Mouse (Mus musculus): ENCODE results near the gene Dok3.

Gene Dok3

DNA sequence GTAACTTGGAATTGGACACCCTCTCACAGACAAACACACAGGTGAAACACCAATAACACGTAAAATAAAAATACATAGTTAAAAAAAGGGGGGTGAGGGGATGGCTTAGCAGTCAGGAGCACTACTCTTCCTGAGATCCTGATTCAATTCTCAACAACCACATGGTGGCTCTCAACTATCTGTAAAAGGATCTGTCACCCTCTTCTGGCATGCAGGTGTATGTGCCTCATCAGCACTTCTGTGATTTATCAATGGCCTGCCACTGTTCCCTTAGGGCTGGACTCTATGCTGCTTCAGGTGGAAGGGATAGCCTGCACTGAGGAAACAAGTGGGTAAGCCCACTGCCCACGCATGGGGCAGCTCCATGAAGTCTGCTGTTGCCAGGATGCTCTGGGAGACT is 11.8 kb upstream of the Dok3 start:
- DNase-seq (ENCODE audit: low read depth, low spot score), result no peak

- DNase-seq (ENCODE audit: low read depth, low spot score), result peak; percentile 99
Observed at GRCm38 (mm10) chr13:55536194-55537175, 7.4 kb upstream of the Dok3 start, which contains the start of gene Ddx41. TSS of gene Ddx41 (minus strand) at chr13:55536658.

GRCm38 (mm10) chr13:55535796-55536193 is 6.7 kb upstream of the Dok3 start:
- DNase-seq (ENCODE audit: low read depth, low spot score), result no peak

DNA sequence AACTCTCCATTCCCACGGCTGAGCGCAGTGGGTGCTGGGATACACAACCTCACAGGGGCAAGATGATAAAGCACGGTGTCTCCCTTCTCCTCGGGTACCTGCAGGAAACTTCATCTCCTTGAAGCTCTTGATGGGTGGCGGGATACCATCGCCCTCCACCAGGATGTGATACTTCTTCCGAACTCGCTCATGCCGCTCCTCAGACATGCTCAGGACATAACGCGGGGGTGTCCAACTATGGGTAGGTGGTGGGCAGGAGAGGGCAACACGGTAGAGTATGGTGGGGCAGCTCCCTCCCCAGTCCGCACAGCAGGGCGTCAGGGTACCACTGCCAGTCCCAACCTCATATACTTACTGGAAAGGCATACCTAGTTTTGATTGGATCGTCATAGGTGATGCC is 6.1 kb upstream of the Dok3 start:
- DNase-seq (ENCODE audit: low read depth, low spot score), result no peak

DNA sequence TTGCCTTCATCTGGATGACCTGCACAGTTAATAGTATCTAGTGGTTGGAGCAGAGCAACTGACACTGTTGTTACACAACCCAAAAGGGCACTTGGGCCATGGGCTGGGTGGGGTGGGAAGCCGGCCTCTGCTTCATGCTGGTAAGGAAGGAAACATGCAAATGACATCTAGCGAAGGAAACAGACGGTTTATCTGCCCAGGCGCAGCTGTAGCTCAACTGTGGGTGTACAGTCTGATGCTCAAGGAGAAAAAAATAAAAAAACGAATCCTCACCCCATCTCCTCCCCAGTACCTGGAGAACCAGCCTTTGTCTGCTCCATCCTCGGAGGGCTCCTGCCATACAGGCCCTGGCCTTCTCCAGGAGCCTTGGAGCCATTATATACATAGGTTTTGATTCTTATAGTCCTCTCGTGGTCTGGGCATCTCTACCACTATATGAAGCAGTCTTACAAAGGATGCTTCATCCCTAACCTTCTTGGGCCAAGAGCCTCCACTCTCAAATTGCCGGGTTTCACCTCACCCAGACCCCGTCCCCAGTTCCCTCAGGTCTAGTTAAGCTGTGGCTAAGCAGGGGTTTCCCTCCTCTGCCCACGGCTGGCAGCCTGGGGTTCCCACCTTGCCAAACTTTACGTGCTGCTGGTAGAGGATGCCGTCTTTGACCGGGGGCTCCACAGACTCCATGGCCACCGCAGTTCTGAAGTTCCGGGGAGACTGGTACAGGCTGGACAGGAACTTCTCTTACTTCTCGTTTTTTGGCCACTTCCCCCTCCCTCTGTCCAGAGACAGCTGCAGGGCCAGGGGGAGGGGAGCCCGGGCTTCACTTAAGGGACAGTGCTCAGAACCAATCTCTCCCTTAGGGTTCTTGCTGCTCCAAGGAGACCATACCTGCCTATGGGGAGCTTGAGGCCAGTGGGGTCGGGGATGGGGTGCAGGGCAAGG is 993 bp downstream of the Dok3 start:
- no peak for DNase-seq (ENCODE audit: low read depth, low spot score)

- no peak for DNase-seq (ENCODE audit: low read depth, low spot score)
Observed at GRCm38 (mm10) chr13:55527212-55527611, 1.9 kb downstream of the Dok3 start.

DNA sequence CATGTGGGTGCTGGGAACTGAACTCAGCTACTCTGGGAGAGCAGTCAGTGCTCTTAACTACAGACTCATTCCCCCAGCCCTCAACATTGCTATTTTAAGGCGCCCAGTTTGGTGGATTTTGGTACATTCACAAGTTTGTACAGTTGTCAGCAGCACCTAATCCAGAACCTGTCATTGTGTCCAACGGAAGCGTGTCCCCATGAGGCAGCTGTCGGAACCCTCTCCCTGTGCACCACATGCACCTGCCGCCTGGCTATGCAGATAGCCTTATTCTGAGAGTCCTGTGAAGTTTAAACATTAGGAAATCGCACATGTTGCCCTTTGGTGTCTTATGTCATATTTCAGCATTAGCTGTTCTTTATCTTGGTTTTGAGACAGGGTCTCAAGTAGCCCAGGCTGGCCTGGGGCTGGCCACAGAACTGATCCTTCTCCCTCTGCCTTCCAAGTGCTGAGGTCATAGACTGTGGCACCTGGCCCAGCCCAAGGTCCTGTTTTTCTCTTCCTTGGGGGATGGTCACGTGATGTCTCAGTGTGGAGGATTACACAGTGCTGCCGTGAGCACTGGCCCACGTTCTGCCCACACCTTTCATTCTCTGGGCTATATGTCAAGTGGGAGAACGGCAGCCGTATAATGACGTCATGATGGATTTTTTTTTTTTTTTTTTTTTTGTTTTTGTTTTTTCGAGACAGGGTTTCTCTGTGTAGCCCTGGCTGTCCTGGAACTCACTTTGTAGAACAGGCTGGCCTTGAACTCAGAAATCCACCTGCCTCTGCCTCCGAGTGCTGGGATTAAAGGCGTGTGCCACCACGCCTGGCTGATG is 3.2 kb downstream of the Dok3 start:
- no peak for DNase-seq (ENCODE audit: low read depth, low spot score)

DNA sequence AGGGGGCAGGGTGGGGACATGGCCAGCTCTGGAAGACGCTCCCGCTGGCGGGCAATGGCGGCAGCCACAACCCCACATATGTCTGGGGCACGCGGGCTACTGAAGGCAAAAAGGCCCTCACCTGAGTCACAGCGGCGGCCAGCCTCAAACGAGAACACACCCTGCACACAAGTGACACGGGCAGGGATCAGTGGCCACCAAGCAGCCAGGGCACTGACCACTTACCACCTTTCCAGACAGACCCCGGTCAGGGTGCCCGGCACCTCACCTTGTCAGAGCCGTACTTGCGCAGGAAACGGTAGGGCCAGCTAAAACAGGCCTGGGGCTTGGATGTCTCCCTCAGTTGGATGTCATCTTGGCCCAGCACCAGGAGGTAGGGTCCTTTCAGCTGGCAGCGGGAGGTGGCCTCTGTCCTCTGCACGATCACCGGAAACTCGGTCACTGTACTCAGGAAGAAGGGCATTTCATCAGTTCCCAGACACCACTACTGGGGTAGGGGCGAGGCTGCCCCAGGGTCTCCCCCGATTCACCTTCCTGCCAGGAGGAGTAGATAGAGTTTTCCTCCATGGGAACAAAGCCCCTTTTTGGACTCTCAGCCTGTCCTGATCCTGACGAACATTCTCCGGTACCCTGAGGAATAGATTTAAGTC is 5.0 kb downstream of the Dok3 start:
- DNase-seq (ENCODE audit: low read depth, low spot score), result no peak

GRCm38 (mm10) chr13:55523278-55523677 is 5.8 kb downstream of the Dok3 start:
- DNase-seq (ENCODE audit: low read depth, low spot score), result no peak

- DNase-seq (ENCODE audit: low read depth, low spot score), result no peak
Observed at GRCm38 (mm10) chr13:55522730-55523129, 6.4 kb downstream of the Dok3 start.

DNA sequence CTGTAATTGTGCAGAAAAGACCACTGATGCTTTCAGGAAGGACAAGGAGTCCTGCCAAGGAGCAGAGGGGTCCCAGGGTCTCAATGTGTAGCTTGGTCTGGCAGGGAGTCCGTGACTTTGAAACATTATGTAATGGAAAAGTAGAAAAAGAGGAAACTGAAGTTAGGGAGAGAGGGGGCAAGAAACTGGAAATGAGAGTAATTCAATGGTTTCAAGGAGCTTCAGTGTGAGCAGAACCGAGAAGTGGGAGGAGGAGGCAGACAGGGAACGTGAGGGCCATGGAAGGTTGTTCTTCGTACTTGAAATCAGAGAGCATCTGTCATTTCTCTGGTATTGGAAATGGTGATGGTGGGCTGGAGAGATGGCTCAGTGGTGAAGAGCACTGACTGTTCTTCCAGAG is 9.5 kb downstream of the Dok3 start:
- DNase-seq (ENCODE audit: low read depth, low spot score), result no peak

DNA sequence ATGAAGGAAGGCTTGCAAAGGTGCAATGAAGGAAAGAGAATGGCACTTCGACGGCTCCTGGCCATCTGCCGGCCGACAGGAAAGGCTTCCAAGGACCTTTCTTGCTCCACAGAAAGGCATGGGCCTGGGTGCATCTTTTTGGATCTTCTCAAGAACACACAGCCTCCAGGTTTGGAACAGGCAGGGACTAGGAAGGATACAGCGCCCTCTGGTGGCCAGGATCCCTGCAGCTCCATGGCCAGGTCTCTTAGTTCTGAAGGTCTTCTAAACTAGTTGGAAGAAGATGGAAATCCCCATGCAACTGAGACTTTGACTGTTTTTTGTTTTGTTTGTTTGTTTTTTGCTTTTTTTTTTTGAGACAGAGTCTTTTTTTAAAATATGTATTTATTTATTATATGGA is 12.1 kb downstream of the Dok3 start:
- peak; percentile 75 for DNase-seq (ENCODE audit: low read depth, low spot score)

DNA sequence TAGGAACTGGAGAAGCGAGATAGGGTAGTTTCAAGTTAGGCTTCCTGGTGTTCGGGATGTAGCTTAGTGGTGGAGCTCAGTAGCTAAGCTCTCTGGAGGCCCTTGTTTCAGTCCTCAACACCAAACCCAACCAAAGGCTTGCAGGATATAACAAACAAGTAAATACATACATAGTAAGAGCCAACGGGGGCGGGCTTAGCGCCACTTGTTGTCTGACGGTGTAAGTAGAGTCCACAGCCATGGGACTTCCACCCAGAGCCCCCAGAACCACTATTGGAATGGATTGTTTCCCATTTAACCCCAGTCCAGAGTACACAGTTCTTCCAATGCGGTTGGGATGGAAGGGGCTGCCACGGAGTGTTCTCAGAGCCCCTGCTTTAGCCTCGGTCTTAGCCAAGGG is 15.3 kb downstream of the Dok3 start:
- no peak for DNase-seq (ENCODE audit: low read depth, low spot score)

DNA sequence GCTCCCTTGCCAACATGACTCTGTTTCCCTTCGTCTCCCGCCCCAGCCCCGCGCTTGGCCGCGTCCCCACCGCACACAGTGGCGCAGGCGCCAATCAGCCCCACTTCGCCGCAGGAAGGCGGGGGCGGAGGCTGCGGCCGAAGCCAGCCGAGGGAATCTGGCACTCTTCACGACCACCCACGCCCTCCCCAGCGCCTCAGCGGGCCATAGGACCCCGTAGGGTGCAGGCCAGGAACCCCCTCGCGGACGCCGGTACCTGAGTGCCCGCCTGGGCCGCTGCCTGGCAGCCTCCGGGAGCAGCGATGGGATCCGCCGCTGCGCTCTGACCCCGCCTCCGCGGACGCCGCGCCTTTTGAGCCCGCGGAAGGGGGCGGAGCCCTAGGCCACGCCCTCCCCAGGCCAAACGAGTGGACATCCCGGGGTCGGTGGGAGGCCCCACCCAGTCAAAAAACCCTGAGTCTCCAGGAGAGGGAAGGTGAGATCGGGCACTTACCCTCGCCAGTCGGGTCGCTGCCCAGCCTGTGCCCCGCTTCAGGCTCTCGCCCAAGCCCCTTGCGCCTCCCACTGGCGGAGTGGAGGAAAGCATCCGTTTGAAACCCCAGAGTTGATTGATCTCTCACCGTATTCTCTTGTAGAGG is 15.9 kb downstream of the Dok3 start, which contains the start of gene Pdlim7:
Gene Pdlim7 (minus strand): TSS at position 566 of the 638 bp plus-strand sequence.
- peak; percentile 72 for DNase-seq (ENCODE audit: low read depth, low spot score)

- DNase-seq (ENCODE audit: low read depth, low spot score), result no peak
Observed at GRCm38 (mm10) chr13:55512379-55513031, 16.6 kb downstream of the Dok3 start.

- DNase-seq (ENCODE audit: low read depth, low spot score), result no peak
Observed at GRCm38 (mm10) chr13:55511492-55511861, 17.6 kb downstream of the Dok3 start.

DNA sequence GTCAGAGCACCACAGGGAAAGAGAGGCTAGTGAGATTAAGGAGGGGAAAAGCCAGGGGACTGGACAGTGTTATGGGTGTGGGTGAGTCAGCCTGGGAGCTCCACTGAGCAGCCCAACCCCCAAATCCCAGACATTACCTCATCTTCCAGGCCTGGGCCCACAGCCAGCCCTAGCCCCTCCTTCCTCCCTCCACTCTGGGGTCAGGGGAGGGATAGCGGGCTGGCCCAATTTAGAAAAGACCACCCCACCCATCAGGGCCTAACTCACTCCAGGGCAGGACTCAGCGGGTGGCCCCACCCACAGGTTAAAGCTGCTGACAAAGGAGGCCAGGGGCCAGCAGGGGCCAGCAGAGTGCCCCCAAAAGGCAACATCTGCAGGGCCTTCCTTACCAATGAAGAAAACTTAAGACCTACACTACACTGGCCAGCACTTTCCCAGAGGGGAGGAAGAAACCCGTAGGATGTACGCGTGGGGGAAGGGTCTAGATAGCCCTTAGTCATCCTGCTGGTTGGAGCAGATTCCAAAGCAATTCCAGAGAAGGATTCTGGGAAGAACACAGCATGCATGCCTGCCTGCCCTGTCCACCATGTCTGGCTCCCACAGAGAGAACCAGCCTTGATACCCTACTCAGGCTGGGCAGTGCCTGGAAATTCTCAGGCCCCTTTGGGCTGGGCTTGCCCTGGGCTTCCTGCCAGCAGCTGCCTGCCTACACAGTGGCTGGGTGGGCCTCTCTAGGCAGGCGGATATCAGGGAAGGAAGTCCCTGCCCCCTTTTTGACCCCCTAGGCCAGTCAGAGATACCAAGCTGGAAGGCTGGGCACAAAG is 18.2 kb downstream of the Dok3 start:
- no peak for DNase-seq (ENCODE audit: low read depth, low spot score)

GRCm38 (mm10) chr13:55510332-55510667 is 18.8 kb downstream of the Dok3 start:
- DNase-seq (ENCODE audit: low read depth, low spot score), result no peak

- DNase-seq (ENCODE audit: low read depth, low spot score), result no peak
Observed at GRCm38 (mm10) chr13:55508531-55508930, 20.6 kb downstream of the Dok3 start.
